Mouse (Mus musculus) C2C12 (cell line): ENCODE measurements around the gene Gpr37l1.

Experiments used
- CTCF ChIP-seq: IDR thresholded peaks from one replicate; pipeline ENCODE4 v1.5.1; 2011; ENCODE audit not compliant: control insufficient read depth, insufficient read depth, insufficient read length
- FOSL1 ChIP-seq: IDR thresholded peaks from one replicate; pipeline ENCODE4 v1.8.0; 2011; ENCODE audit warnings: mild to moderate bottlenecking, low read length; ENCODE audit not compliant: poor library complexity, insufficient read depth, severe bottlenecking
- MAX ChIP-seq: IDR thresholded peaks from one replicate; pipeline ENCODE4 v1.6.1; 2011; ENCODE audit warnings: mild to moderate bottlenecking, control low read depth
- MYOD1 ChIP-seq: IDR thresholded peaks from one replicate; pipeline ENCODE4 v1.6.1; 2011; ENCODE audit warnings: low read depth; ENCODE audit not compliant: control insufficient read depth, insufficient read length
- MYOG ChIP-seq: IDR thresholded peaks from one replicate; pipeline ENCODE4 v1.6.1; 2011; ENCODE audit not compliant: control insufficient read depth, insufficient read length; ENCODE audit errors: extremely low read depth
- USF1 ChIP-seq: IDR thresholded peaks from one replicate; pipeline ENCODE4 v1.6.1; 2011; ENCODE audit warnings: low read depth, mild to moderate bottlenecking, control low read depth, moderate library complexity

- TF ChIP-seq CTCF (no peak), MYOG (no peak), MAX (no peak), USF1 (no peak), MYOD1 (no peak), FOSL1 (no peak)
These were observed 7.7 kb upstream of the Gpr37l1 start for GRCm38 (mm10) chr1:135175176-135175575.
